23 mouse cellular contexts compared by ENCODE assay signal in genomic region chr10:16588833-16589232, GRCm38 (mm10).
DNase-seq lines count a peak whose midpoint lies in the region; ATAC-seq and TF ChIP-seq lines count a peak whose summit lies in the region.
"Had no signal": no experiment of that assay in that cellular context is flagged by ENCODE, and none has a peak within 500 bp of the region (broad histone marks: within the 10 kb centered on the region; RNA-seq: fewer than 3 reads in every experiment).

No protein-coding gene starts in this region.

- H3K27me3 ChIP-seq in heart, embryonic 15.5 days = no peaks in the 10 kb centered on the region
- no peaks in the 10 kb centered on the region for H3K27me3 ChIP-seq in C2C12 (ENCODE audit: control insufficient read depth, insufficient read depth, insufficient read length)
- H3K27me3 ChIP-seq: embryonic facial prominence, embryonic 15.5 days; forebrain, embryonic 13.5 days; hindbrain, embryonic 12.5 days; intestine, embryonic 15.5 days; limb, embryonic 12.5 days; liver, embryonic 15.5 days; megakaryocyte, embryonic 14.5 days; midbrain, embryonic 12.5 days had no signal

- no peak for ATAC-seq in heart, embryonic 15.5 days (replicated peaks; ENCODE audit: insufficient number of reproducible peaks, insufficient read depth, low FRiP score, low read depth)
- ATAC-seq: forebrain, embryonic 13.5 days had no signal

- H3K9me3 ChIP-seq in heart, embryonic 15.5 days (replicated peaks) = no peaks in the 10 kb centered on the region
- H3K9me3 ChIP-seq: embryonic facial prominence, embryonic 10.5 days; embryonic facial prominence, embryonic 15.5 days; forebrain, embryonic 13.5 days; hindbrain, embryonic 12.5 days; intestine, embryonic 15.5 days; limb, embryonic 12.5 days; liver, embryonic 15.5 days; megakaryocyte, embryonic 14.5 days; midbrain, embryonic 12.5 days had no signal

- no peak for TF ChIP-seq CTCF in gastrocnemius, adult 2 months (IDR thresholded peaks at IDR 0.05)
- no peak for TF ChIP-seq CTCF in C2C12 (IDR thresholded peaks at IDR 0.05; ENCODE audit: control insufficient read depth, insufficient read depth, insufficient read length)
- no peak for TF ChIP-seq CTCF in embryonic fibroblast, embryonic 13.5 days (IDR thresholded peaks at IDR 0.05; ENCODE audit: borderline replicate concordance, insufficient read depth, low read length)

- H3K9ac ChIP-seq in heart, embryonic 15.5 days = no peak overlapping the region
- H3K9ac ChIP-seq: embryonic facial prominence, embryonic 15.5 days; forebrain, embryonic 13.5 days; hindbrain, embryonic 12.5 days; intestine, embryonic 15.5 days; limb, embryonic 12.5 days; liver, embryonic 15.5 days; midbrain, embryonic 12.5 days had no signal

- peak overlapping the region; percentile 32 for H3K4me3 ChIP-seq in gastrocnemius, adult 2 months
- H3K4me3 ChIP-seq in heart, embryonic 15.5 days = no peak overlapping the region
- no peak overlapping the region for H3K4me3 ChIP-seq in C2C12 (ENCODE audit: insufficient read depth, poor library complexity, severe bottlenecking)
- H3K4me3 ChIP-seq in embryonic fibroblast, embryonic 13.5 days (ENCODE audit: insufficient read depth, low read length) = no peak overlapping the region
- H3K4me3 ChIP-seq: embryonic facial prominence, embryonic 10.5 days; embryonic facial prominence, embryonic 15.5 days; forebrain, embryonic 13.5 days; hindbrain, embryonic 12.5 days; intestine, embryonic 15.5 days; limb, embryonic 12.5 days; liver, embryonic 15.5 days; megakaryocyte, embryonic 14.5 days; midbrain, embryonic 12.5 days had no signal

- 57% methylated on average over 2 of the region's 2 CpGs for WGBS in heart, embryonic 15.5 days

- DNase-seq in gastrocnemius, adult 2 months = no peak
- DNase-seq in gastrocnemius, adult 8-10 months (ENCODE audit: low spot score in 2 of 2) = no peak
- no peak for DNase-seq in heart, postnatal 4 days
- DNase-seq in adrenal gland, postnatal 14 days = no peak
- DNase-seq in thymus, postnatal 36 days = no peak
- DNase-seq: cerebellum, adult 8-10 months; cerebellum, postnatal 25 days; gastrocnemius, postnatal 36 days; spleen, adult 18-20 months; thymus, postnatal 14 days had no signal

- no peak overlapping the region for H3K4me2 ChIP-seq in heart, embryonic 15.5 days
- H3K4me2 ChIP-seq: embryonic facial prominence, embryonic 15.5 days; forebrain, embryonic 13.5 days; hindbrain, embryonic 12.5 days; intestine, embryonic 15.5 days; limb, embryonic 12.5 days; liver, embryonic 15.5 days; midbrain, embryonic 12.5 days had no signal

- H3ac ChIP-seq in C2C12 (ENCODE audit: control insufficient read depth, insufficient read length, low read depth) = peak overlapping the region; percentile 8

- no peaks in the 10 kb centered on the region for H3K79me2 ChIP-seq in C2C12 (ENCODE audit: control insufficient read depth, insufficient read depth)

- peaks cover 11% of the 10 kb centered on the region; the same call in 1 of the 2 replicates for H3K4me1 ChIP-seq in heart, embryonic 15.5 days (replicated peaks)
- peaks cover 5% of the 10 kb centered on the region for H3K4me1 ChIP-seq in embryonic fibroblast, embryonic 13.5 days (ENCODE audit: control insufficient read depth, insufficient read depth, low read length)
- H3K4me1 ChIP-seq: embryonic facial prominence, embryonic 10.5 days; embryonic facial prominence, embryonic 15.5 days; forebrain, embryonic 13.5 days; hindbrain, embryonic 12.5 days; intestine, embryonic 15.5 days; limb, embryonic 12.5 days; liver, embryonic 15.5 days; midbrain, embryonic 12.5 days had no signal

- no peaks in the 10 kb centered on the region for H3K79me3 ChIP-seq in C2C12 (ENCODE audit: low read depth)

- peak overlapping the region; percentile 68 for H3K27ac ChIP-seq in gastrocnemius, adult 2 months
- peak overlapping the region; percentile 63 for H3K27ac ChIP-seq in heart, embryonic 15.5 days
- H3K27ac ChIP-seq in embryonic fibroblast, embryonic 13.5 days (ENCODE audit: insufficient read depth, low read length) = peak overlapping the region; percentile 47
- H3K27ac ChIP-seq: embryonic facial prominence, embryonic 10.5 days; embryonic facial prominence, embryonic 15.5 days; forebrain, embryonic 13.5 days; hindbrain, embryonic 12.5 days; hindbrain, postnatal 0 days; intestine, embryonic 15.5 days; limb, embryonic 12.5 days; liver, embryonic 15.5 days; midbrain, embryonic 12.5 days had no signal

- H3K36me3 ChIP-seq in heart, embryonic 15.5 days = no peaks in the 10 kb centered on the region
- H3K36me3 ChIP-seq in C2C12 (ENCODE audit: control insufficient read depth, insufficient read depth) = no peaks in the 10 kb centered on the region
- H3K36me3 ChIP-seq: embryonic facial prominence, embryonic 10.5 days; embryonic facial prominence, embryonic 15.5 days; hindbrain, embryonic 12.5 days; intestine, embryonic 15.5 days; limb, embryonic 12.5 days; liver, embryonic 15.5 days; midbrain, embryonic 12.5 days had no signal

- TF ChIP-seq POLR2A in embryonic fibroblast, embryonic 13.5 days (IDR thresholded peaks at IDR 0.05; ENCODE audit: low read depth, low read length) = no peak

- intact Hi-C loops in gastrocnemius, adult 2 months (cut with DNase I) = no loop called here

TF ChIP-seq in C2C12, 6 proteins besides CTCF, POLR2A, EP300 and RAD21:
- TF ChIP-seq MYOG (IDR thresholded peaks at IDR 0.05; ENCODE audit: control insufficient read depth, extremely low read depth, insufficient read length) (no peak), FOSL1 (IDR thresholded peaks at IDR 0.05; ENCODE audit: insufficient read depth, low read length, poor library complexity, severe bottlenecking) (no peak), CEBPB (IDR thresholded peaks at IDR 0.05; ENCODE audit: low read depth) (no peak), MYOD1 (IDR thresholded peaks at IDR 0.05; ENCODE audit: control insufficient read depth, insufficient read length, low read depth) (no peak), MAX (IDR thresholded peaks at IDR 0.05) (no peak), USF1 (IDR thresholded peaks at IDR 0.05; ENCODE audit: low read depth) (no peak)
TF ChIP-seq in C2C12: peak in this region for 0.
